Mouse (Mus musculus) lung, embryonic 14.5 days (tissue): ENCODE results near the gene Rpl3. TPM values are rescaled to one million over a fixed set of nuclear protein-coding genes. Genes with fewer than 3 reads are reported as not detected.
"Not testable (repeated sequence)": the region's sequence is repeated elsewhere in the genome, so short reads cannot be mapped to it uniquely, and the experiment has no call there.

Experiments
- ATAC-seq: fragments of 200-750 bp; cut with Nextera tagmentation; 2 replicates; pipeline ENCODE4 v1.8.0; 2017; ENCODE audit warnings: mild to moderate bottlenecking, moderate TSS enrichment, moderate library complexity; ENCODE audit not compliant: insufficient read depth
- DNase-seq: peaks from one replicate; pipeline ENCODE4 v3.0.0-alpha.2; 2015
- H3K27ac ChIP-seq: fragments of 300-500 bp; sonication (generic); 2 replicates; pipeline ENCODE4 v1.5.1; 2014; ENCODE audit warnings: low read depth, mild to moderate bottlenecking, moderate library complexity
- H3K27me3 ChIP-seq: fragments of 300-500 bp; sonication (generic); 2 replicates; pipeline ENCODE4 v1.6.1; 2014; ENCODE audit warnings: low read length, control low read depth; ENCODE audit not compliant: insufficient read depth
- H3K36me3 ChIP-seq: fragments of 300-500 bp; sonication (generic); 2 replicates; pipeline ENCODE4 v1.6.1; 2014; ENCODE audit warnings: control low read depth; ENCODE audit not compliant: insufficient read depth
- H3K4me1 ChIP-seq: fragments of 300-500 bp; sonication (generic); 2 replicates; pipeline ENCODE4 v1.6.1; 2014; ENCODE audit warnings: antibody characterized with exemption, control low read depth; ENCODE audit not compliant: insufficient read depth
- H3K4me2 ChIP-seq: fragments of 300-500 bp; sonication (generic); 2 replicates; pipeline ENCODE4 v1.6.1; 2014; ENCODE audit warnings: mild to moderate bottlenecking
- H3K4me3 ChIP-seq: fragments of 300-500 bp; sonication (generic); 2 replicates; pipeline ENCODE4 v1.5.1; 2014; ENCODE audit warnings: low read depth, low read length
- H3K9ac ChIP-seq: fragments of 300-500 bp; sonication (generic); 2 replicates; pipeline ENCODE4 v1.6.1; 2014
- H3K9me3 ChIP-seq: fragments of 300-500 bp; sonication (generic); 2 replicates; pipeline ENCODE4 v1.6.1; 2016; ENCODE audit warnings: low read depth, low read length, control low read depth
- CTCF ChIP-seq: IDR thresholded peaks from 2 replicates; pipeline ENCODE4 v1.5.1; 2016; ENCODE audit warnings: antibody characterized with exemption, low read depth
- WGBS: fragments of 180-500 bp; shearing (Covaris S2); extraction: QIAGEN DNeasy Blood & Tissue Kit; methylation state at CpG from one replicate; pipeline ENCODE4 v1.1.7; 2014; 5-methylcytosine and 5-hydroxymethylcytosine counted together
- polyA plus RNA-seq: library from polyadenylated mRNA; unstranded; fragments of >200 nt; fragmentation: Nextera tagmentation; extraction: Ambion mirVana; gene quantifications from 2 replicates; pipeline ENCODE4 v1.2.1, GENCODE M21; 2014

Rpl3 gene
- polyA plus RNA-seq, 1 experiment from 2014 or later: 1,315 TPM

- no peak for TF ChIP-seq CTCF
- H3K4me1 ChIP-seq: no peaks in the 10 kb centered on the region
- DNase-seq (no peak), ATAC-seq (no peak)
- no peak overlapping the region for H3K4me2 ChIP-seq
- no peaks in the 10 kb centered on the region for H3K27me3 ChIP-seq
- H3K27ac ChIP-seq: peak overlapping the region; percentile 78; the same call in 1 of the 2 replicates
- H3K9me3 ChIP-seq: no peaks in the 10 kb centered on the region
- no peak overlapping the region for H3K9ac ChIP-seq
- H3K36me3 ChIP-seq: no peaks in the 10 kb centered on the region
- WGBS: 76% methylated on average over 4 of the region's 4 CpGs
- no peak overlapping the region for H3K4me3 ChIP-seq
These were observed 33.0 kb upstream of the Rpl3 start for GRCm38 (mm10) chr15:80124651-80125050.

GRCm38 (mm10) chr15:80122431-80122830 is 30.8 kb upstream of the Rpl3 start:
- not testable (repeated sequence) for H3K9ac ChIP-seq, H3K27ac ChIP-seq, ATAC-seq, H3K27me3 ChIP-seq, H3K4me2 ChIP-seq, H3K36me3 ChIP-seq, H3K9me3 ChIP-seq, H3K4me3 ChIP-seq, H3K4me1 ChIP-seq, DNase-seq
- WGBS: 90% methylated on average over 6 of the region's 6 CpGs

GRCm38 (mm10) chr15:80121721-80122325 is 30.2 kb upstream of the Rpl3 start:
- Histone ChIP-seq H3K36me3 (no peaks in the 10 kb centered on the region), H3K9me3 (no peaks in the 10 kb centered on the region), H3K4me1 (no peaks in the 10 kb centered on the region), H3K9ac (no peak overlapping the region), H3K4me3 (no peak overlapping the region), H3K4me2 (no peak overlapping the region), H3K27me3 (no peaks in the 10 kb centered on the region), H3K27ac (no peak overlapping the region)
- ATAC-seq: no peak
- TF ChIP-seq CTCF: no peak
- no peak for DNase-seq
- WGBS: 88% methylated on average over 9 of the region's 9 CpGs

- no peak for DNase-seq
- ATAC-seq: no peak
- Histone ChIP-seq H3K4me3 (no peak overlapping the region), H3K27me3 (no peaks in the 10 kb centered on the region), H3K27ac (no peak overlapping the region), H3K4me2 (no peak overlapping the region), H3K9me3 (no peaks in the 10 kb centered on the region), H3K36me3 (no peaks in the 10 kb centered on the region), H3K9ac (no peak overlapping the region), H3K4me1 (no peaks in the 10 kb centered on the region)
- WGBS: 85% methylated on average over 6 of the region's 6 CpGs
- no peak for TF ChIP-seq CTCF
These were observed 27.4 kb upstream of the Rpl3 start for GRCm38 (mm10) chr15:80119076-80119475.

GRCm38 (mm10) chr15:80117154-80117553 is 25.5 kb upstream of the Rpl3 start:
- Histone ChIP-seq H3K9me3 (no peaks in the 10 kb centered on the region), H3K36me3 (no peaks in the 10 kb centered on the region), H3K9ac (no peak overlapping the region), H3K27ac (no peak overlapping the region), H3K4me1 (no peaks in the 10 kb centered on the region), H3K4me3 (no peak overlapping the region), H3K4me2 (no peak overlapping the region), H3K27me3 (no peaks in the 10 kb centered on the region)
- no peak for DNase-seq
- WGBS: 54% methylated on average over 8 of the region's 8 CpGs
- TF ChIP-seq CTCF: no peak
- no peak for ATAC-seq

- Histone ChIP-seq H3K27me3 (no peaks in the 10 kb centered on the region), H3K27ac (no peak overlapping the region), H3K9me3 (no peaks in the 10 kb centered on the region), H3K4me1 (no peaks in the 10 kb centered on the region), H3K9ac (no peak overlapping the region), H3K4me3 (no peak overlapping the region), H3K36me3 (no peaks in the 10 kb centered on the region), H3K4me2 (peak overlapping the region; percentile 29)
- TF ChIP-seq CTCF: no peak
- WGBS: 59% methylated on average over 13 of the region's 13 CpGs
- 0 out of 2 replicates have a peak, but pooled peaks have one; percentile 28 for ATAC-seq
- no peak for DNase-seq
These were observed 24.5 kb upstream of the Rpl3 start for GRCm38 (mm10) chr15:80115866-80116794.

GRCm38 (mm10) chr15:80115256-80115655 is 23.6 kb upstream of the Rpl3 start:
- peak; percentile 40 for DNase-seq
- no peaks in the 10 kb centered on the region for H3K4me1 ChIP-seq
- H3K27me3 ChIP-seq: no peaks in the 10 kb centered on the region
- no peak for ATAC-seq
- H3K36me3 ChIP-seq: no peaks in the 10 kb centered on the region
- TF ChIP-seq CTCF: no peak
- H3K9ac ChIP-seq: no peak overlapping the region
- H3K27ac ChIP-seq: no peak overlapping the region
- no peak overlapping the region for H3K4me3 ChIP-seq
- no peaks in the 10 kb centered on the region for H3K9me3 ChIP-seq
- peak overlapping the region; percentile 29 for H3K4me2 ChIP-seq
- 60% methylated on average over 5 of the region's 5 CpGs for WGBS
